Mouse (Mus musculus): ENCODE measurements around the gene Ube2cbp.

GRCm38 (mm10) chr9:86478414-86479093 lies 13.8 kb upstream of the Ube2cbp start:
- TF ChIP-seq CTCF (IDR thresholded peaks at IDR 0.05), result no peak
- TF ChIP-seq EP300 (IDR thresholded peaks at IDR 0.05), result no peak
